Mouse (Mus musculus): Measurements from ENCODE around the gene Yju2.
A peak's percentile ranks its signal among the peaks of the same experiment; 100 is the strongest.
"Not testable (repeated sequence)": the region's sequence is repeated elsewhere in the genome, so short reads cannot be mapped to it uniquely, and the experiment has no call there.

Gene Yju2

GRCm38 (mm10) chr17:55958918-55959728 lies at the start of gene Yju2:
Gene Yju2 (plus strand): TSS chr17:55959099.
- peak; percentile 95 for DNase-seq (ENCODE audit: low read depth, low spot score)

DNA sequence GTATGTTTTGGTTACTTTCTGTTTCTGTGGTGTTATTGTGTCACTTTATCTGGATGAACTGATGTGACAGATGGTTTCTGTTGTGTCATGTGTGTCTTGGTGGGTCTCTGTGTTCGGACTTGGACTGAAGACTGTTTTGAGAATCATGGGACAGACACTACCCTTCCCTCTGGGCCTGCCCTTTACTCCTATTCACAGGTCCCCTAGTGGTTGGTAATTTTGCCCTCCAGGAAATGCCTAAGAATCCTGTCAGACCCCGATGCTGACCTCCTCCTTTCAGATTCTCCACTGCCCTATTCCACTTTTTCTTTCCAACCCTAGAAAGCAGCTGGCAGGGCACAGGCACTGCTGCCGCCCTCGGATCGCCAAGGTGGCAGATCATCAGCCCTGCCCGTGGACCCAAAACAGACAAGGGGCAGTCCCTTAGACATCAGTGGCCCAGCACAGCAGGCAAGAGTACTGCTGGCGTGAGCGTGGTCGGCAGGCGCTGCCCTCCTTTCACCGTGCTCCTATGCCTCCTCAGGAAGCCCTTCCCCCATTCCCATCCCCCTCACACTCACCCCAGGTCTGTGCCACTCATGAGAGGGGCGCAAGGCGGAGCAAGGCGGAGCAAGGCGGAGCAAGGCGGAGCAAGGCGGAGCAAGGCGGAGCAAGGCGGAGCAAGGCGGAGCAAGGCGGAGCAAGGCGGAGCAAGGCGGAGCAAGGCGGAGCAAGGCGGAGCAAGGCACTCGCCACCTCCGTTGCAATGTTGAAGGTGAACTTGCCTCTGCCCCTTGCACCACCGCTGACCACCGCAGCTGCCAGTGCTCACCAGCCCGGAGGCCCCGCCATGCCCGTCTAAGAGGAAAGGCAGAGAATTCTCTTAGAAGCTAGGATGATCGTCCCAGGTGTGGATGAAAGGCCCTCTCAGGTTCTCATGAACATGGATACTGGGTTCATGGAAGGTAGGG lies 27.1 kb upstream of the Yju2 start:
- peak; percentile 90 for DNase-seq (ENCODE audit: low read depth, low spot score)

GRCm38 (mm10) chr17:55932635-55933034 lies 26.3 kb upstream of the Yju2 start:
- no peak for DNase-seq (ENCODE audit: low read depth, low spot score)

DNA sequence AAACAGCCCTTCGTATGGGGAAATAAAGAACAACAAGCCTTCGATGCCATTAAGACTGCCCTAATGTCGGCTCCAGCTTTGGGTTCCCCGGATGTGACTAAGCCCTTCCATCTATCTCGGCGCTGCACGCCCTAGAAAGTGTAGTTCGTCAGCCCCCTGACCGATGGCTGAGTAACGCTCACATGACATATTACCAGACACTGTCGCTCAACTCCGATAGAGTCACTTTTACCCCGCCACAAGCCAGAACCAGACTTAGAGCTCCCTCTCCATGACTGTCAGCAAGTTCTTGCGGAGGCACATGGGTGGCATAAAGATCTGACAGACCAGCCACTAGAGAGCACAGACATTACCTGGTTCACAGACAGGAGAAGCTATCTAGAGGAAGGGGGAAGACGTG lies 25.7 kb upstream of the Yju2 start:
- no peak for DNase-seq (ENCODE audit: low read depth, low spot score)

DNA sequence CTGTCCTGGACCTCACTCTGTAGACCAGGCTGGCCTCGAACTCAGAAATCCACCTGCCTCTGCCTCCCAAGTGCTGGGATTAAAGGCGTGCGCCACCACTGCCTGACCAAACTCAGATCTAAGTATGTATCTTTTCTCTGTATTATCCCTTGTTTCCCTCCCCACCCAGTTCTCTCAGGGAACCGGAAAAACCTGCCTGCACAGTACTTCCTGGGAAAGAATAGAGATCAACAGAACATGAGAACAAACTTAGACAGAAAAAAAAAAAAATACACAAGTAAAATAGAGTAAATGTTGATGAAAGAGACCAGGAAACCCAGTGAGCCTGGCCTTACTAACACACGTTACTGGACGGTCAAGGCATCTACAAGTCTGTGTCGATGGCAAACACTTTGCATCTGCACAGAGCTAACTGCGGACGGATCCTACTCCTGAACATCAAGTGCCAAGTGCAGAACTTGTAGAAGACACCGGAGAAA lies 14.5 kb upstream of the Yju2 start:
- not testable (repeated sequence) for DNase-seq (ENCODE audit: low read depth, low spot score)

DNA sequence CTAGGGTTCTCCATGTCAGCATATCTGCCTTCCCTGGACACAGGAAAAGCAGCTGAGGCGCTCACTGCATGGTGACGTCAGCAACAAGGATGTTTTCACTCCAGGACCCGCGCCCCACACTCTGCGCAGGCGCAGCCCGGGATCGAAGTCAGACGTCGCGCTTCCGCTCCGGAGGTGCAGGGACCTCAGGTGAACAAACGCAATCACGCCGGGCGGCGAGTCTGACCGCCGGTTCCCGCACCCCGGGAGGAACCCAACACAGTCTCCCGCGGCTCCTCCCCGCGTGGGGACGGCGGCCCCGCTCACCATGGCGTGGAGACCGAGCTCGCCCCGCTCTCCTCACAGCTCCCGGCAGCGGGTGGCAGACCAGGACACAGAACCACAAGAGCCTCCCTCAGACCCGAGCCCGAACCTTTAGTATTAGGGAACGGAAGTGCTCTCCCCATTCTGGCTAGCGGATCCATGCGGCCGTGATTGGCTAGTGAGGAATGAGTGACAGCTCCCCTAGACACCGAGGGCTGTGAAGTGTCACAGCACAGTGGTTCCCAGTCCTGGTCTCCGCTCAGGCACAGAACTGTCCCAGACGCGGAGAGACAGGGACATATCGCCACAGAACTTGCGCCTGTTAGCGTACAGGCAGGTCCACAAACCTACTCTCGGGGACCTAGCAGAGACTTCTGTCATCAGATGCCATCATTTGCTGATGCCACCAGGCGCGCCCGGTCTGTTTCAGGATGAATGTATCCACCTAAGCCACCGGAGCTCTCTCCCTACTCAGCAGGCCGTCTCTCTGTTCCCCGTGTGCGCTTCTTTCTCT lies 13.8 kb upstream of the Yju2 start:
- peak; percentile 72 for DNase-seq (ENCODE audit: low read depth, low spot score)

DNA sequence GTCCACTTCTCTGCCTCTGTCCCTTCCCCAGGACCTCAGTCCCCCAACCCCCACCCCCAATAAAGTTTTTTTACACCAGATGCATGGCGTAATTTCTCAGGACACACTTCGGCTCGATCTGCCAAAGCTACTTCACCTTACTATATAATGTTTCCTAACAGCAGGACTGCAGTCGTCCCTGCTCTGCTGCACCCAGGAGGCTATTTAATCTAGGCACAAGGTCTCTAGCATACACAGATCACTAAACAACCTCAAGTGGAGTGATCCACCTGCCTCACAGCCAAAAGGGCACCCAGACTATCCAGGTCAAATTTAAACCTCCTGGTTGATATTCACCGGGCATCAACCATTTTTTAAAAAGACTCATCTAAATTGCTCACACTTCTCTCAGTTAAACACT lies 13.2 kb upstream of the Yju2 start:
- no peak for DNase-seq (ENCODE audit: low read depth, low spot score)

GRCm38 (mm10) chr17:55948647-55949046 lies 10.3 kb upstream of the Yju2 start:
- DNase-seq (ENCODE audit: low read depth, low spot score), result no peak

- no peak for DNase-seq (ENCODE audit: low read depth, low spot score)
These were observed 9.5 kb upstream of the Yju2 start, which contains the start of gene Zfp119b for GRCm38 (mm10) chr17:55949400-55949799. Gene Zfp119b (minus strand): TSS chr17:55949500.

GRCm38 (mm10) chr17:55950601-55951000 lies 8.3 kb upstream of the Yju2 start:
- no peak for DNase-seq (ENCODE audit: low read depth, low spot score)

- DNase-seq (ENCODE audit: low read depth, low spot score), result no peak
These were observed 6.9 kb upstream of the Yju2 start for GRCm38 (mm10) chr17:55952041-55952440.

- DNase-seq (ENCODE audit: low read depth, low spot score), result no peak
These were observed 6.4 kb upstream of the Yju2 start, which contains the start of gene Ebi3 for GRCm38 (mm10) chr17:55952447-55953027. Gene Ebi3 (plus strand): TSS chr17:55952640.

DNA sequence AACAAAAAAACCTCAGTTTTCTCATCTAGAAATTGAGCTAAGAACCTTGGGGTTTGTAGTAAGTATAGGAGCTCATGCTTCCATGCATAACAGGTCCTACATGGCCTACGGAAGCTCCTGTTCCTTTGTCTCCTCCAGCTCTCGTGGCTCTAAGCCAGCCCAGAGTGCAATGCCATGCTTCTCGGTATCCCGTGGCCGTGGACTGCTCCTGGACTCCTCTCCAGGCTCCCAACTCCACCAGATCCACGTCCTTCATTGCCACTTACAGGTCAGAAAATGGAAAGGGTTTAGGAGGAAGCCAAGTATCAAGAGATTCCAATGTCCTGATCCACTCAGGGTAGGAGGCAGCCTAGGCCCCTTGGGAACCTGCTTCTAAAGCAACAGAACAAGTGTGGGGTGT lies 5.1 kb upstream of the Yju2 start:
- no peak for DNase-seq (ENCODE audit: low read depth, low spot score)

- DNase-seq (ENCODE audit: low read depth, low spot score), result no peak
These were observed 4.7 kb upstream of the Yju2 start for GRCm38 (mm10) chr17:55954229-55954628.

DNA sequence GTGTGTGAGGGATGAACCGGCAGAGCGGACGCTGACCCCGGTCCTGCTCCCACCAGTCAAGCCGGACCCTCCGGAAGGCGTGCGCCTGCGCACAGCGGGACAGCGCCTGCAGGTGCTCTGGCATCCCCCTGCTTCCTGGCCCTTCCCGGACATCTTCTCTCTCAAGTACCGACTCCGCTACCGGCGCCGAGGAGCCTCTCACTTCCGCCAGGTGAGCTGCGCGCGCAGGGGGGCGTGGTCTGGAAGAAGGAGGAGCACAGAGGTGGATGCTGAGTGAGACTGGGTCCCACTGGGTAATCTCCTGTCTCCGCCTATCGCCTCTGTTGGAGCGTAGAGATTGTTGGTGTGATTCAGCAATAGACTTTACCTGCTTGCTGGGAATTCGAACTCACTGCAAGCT lies 2.8 kb upstream of the Yju2 start:
- peak; percentile 72 for DNase-seq (ENCODE audit: low read depth, low spot score)

DNA sequence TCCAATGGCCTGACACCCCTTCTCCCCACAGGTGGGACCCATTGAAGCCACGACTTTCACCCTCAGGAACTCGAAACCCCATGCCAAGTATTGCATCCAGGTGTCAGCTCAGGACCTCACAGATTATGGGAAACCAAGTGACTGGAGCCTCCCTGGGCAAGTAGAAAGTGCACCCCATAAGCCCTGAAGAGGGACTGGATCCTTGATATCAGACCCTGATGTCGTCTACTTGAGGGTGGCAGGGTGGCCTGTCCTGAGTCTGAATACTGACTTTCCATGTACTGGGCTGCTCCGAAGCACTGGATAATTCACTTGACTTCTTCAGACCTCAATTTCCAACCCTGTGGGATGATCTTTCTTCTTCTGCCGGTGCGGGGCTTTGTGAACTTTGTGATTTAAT lies 2.3 kb upstream of the Yju2 start:
- no peak for DNase-seq (ENCODE audit: low read depth, low spot score)

DNA sequence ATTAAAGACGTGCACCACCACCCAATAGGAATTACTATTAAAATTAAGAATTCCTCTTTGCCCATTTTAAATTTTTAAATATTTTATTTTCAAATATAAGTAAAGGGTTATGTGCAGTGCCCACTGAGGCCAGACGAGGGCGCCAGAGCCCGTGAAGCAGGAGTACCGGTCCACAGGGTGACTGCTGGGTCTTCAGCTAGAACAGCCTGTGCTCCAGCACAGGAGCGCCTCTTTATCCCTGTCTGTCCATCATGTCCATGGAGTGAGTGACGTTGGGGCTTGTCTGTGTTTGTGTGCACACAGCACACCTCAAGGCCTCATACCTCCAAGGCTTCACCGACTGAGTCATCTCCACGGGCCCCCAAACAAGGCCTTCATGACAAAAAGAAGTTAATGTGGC lies 1.7 kb upstream of the Yju2 start:
- peak; percentile 71 for DNase-seq (ENCODE audit: low read depth, low spot score)

GRCm38 (mm10) chr17:55957726-55958583 lies 944 bp upstream of the Yju2 start:
- DNase-seq (ENCODE audit: low read depth, low spot score), result no peak

DNA sequence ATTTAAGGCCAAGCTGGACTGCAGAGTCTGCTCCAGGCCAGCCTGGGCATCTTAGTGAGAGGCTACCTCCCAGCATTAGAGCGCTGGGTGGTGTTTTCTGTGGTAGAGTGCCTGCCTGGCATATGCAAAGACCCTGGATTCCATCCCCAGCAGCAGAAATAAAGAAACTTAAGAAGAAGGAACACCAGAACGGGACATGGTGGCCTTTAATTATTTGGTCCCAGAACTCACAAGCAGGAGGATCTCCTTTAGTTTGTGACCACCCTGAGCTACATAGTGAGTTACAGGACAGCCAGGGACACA lies 364 bp upstream of the Yju2 start:
- no peak for DNase-seq (ENCODE audit: low read depth, low spot score)

Data from mesoderm, embryonic 11.5 days (tissue).